ENCODE assay signal across 14 mouse cellular contexts in genomic region chr4:128906757-128907156, GRCm38 (mm10). TPM values are rescaled to one million over a fixed set of nuclear protein-coding genes. Genes with fewer than 3 reads are reported as not detected.
DNase-seq lines count a peak whose midpoint lies in the region; ATAC-seq lines count a peak whose summit lies in the region.
"Had no signal": no experiment of that assay in that cellular context is flagged by ENCODE, and none has a peak within 500 bp of the region (broad histone marks: within the 10 kb centered on the region; RNA-seq: fewer than 3 reads in every experiment).

No protein-coding gene starts in this region.

- H3K27ac ChIP-seq in kidney, embryonic 16.5 days (ENCODE audit: low read length), result peak overlapping the region; percentile 76
- H3K27ac ChIP-seq in hindbrain, embryonic 13.5 days, result peak overlapping the region; percentile 48
- H3K27ac ChIP-seq: layer of hippocampus, adult 2 months had no signal

- H3K4me2 ChIP-seq in kidney, embryonic 16.5 days (replicated peaks; ENCODE audit: low read depth, low read length), result no peak overlapping the region
- no peak overlapping the region for H3K4me2 ChIP-seq in hindbrain, embryonic 13.5 days

- peaks cover 35% of the 10 kb centered on the region for H3K4me1 ChIP-seq in kidney, embryonic 16.5 days (ENCODE audit: insufficient read depth, low read length)
- H3K4me1 ChIP-seq in hindbrain, embryonic 13.5 days (replicated peaks), result peaks cover 35% of the 10 kb centered on the region

- no peak overlapping the region for H3K9ac ChIP-seq in kidney, embryonic 16.5 days (replicated peaks; ENCODE audit: low read length)
- no peak overlapping the region for H3K9ac ChIP-seq in hindbrain, embryonic 13.5 days

- ATAC-seq in kidney, embryonic 16.5 days (ENCODE audit: low FRiP score, low TSS enrichment), result peak; percentile 66
- no peak for ATAC-seq in hindbrain, embryonic 13.5 days (ENCODE audit: low FRiP score)

- DNase-seq in cerebellum, postnatal 25 days, result peak; percentile 32 to 40
- DNase-seq in cerebellum, postnatal 4 days (ENCODE audit: low spot score in 2 of 2), result no peak
- DNase-seq in kidney, adult 11 months, result no peak
- peak; percentile 57 for DNase-seq in embryo, embryonic 10.5 days (ENCODE audit: low spot score)
- DNase-seq in adrenal gland, adult 2 months, result no peak
- DNase-seq in right cerebral cortex, adult 2 months (ENCODE audit: low spot score in 2 of 2), result no peak
- DNase-seq: adrenal gland, postnatal 10 days; heart, adult 11 months had no signal

- peaks cover 20% of the 10 kb centered on the region for H3K36me3 ChIP-seq in kidney, embryonic 16.5 days (ENCODE audit: insufficient read depth, low read length)
- H3K36me3 ChIP-seq in hindbrain, embryonic 13.5 days, result peaks cover 45% of the 10 kb centered on the region

- H3K27me3 ChIP-seq in kidney, embryonic 16.5 days (ENCODE audit: insufficient read depth, low read length), result no peaks in the 10 kb centered on the region
- 0 out of 2 replicates have a peak, but pooled peaks cover 4% of the 10 kb centered on the region for H3K27me3 ChIP-seq in hindbrain, embryonic 13.5 days

- no peaks in the 10 kb centered on the region for H3K9me3 ChIP-seq in kidney, embryonic 16.5 days (ENCODE audit: low read length)
- H3K9me3 ChIP-seq in hindbrain, embryonic 13.5 days, result no peaks in the 10 kb centered on the region

- H3K4me3 ChIP-seq in kidney, embryonic 16.5 days (ENCODE audit: low read length), result no peak overlapping the region
- no peak overlapping the region for H3K4me3 ChIP-seq in hindbrain, embryonic 13.5 days
- H3K4me3 ChIP-seq: erythroblast, embryonic 14.5 days; layer of hippocampus, adult 2 months had no signal

- 41% methylated on average over 8 of the region's 8 CpGs for WGBS in kidney, embryonic 16.5 days
- 47% methylated on average over 8 of the region's 8 CpGs for WGBS in hindbrain, embryonic 13.5 days

RNA-seq across cellular contexts. Expression of gene Trim62, which starts 23.4 kb away (rescaled TPM):
- polyA plus RNA-seq in kidney, embryonic 16.5 days (2015; fragmentation: Nextera tagmentation; extraction: Ambion mirVana), result 6.4 and 7.2 TPM in 2 replicates
- 19.2 and 20.0 TPM in 2 replicates for polyA plus RNA-seq in hindbrain, embryonic 13.5 days (2015; fragmentation: Nextera tagmentation; extraction: Ambion mirVana)
- total RNA-seq in adrenal gland, adult 2 months (2021), result 10 to 100 TPM in 1 of 2 experiments, 1 to 10 TPM in 1; 8.4 to 12.5 TPM
- 26.5 and 32.3 TPM in 2 replicates for polyA plus RNA-seq in adrenal gland, adult 2 months (2012; rRNA removed)
- polyA plus RNA-seq: erythroblast, embryonic 14.5 days had no signal

RNA-seq across cellular contexts. Expression of gene Azin2, which starts 55.5 kb away (rescaled TPM):
- 21.7 and 26.3 TPM in 2 replicates for polyA plus RNA-seq in kidney, embryonic 16.5 days (2015; fragmentation: Nextera tagmentation; extraction: Ambion mirVana)
- polyA plus RNA-seq in hindbrain, embryonic 13.5 days (2015; fragmentation: Nextera tagmentation; extraction: Ambion mirVana), result 18.4 and 19.9 TPM in 2 replicates
- total RNA-seq in adrenal gland, adult 2 months (2021), result 10 to 100 TPM; 36.2 to 55.1 TPM
- 39.0 and 45.9 TPM in 2 replicates for polyA plus RNA-seq in adrenal gland, adult 2 months (2012; rRNA removed)
- total RNA-seq: megakaryocyte-erythroid progenitor cell, adult 5-6 weeks; neutrophil, adult 5-6 weeks had no signal
- polyA plus RNA-seq: erythroblast, embryonic 14.5 days had no signal

Comparison
In these comparisons a context has a peak if more than half of its experiments do, and no peak if none do; other contexts are left out.
1. DNase-seq: peak in cerebellum, postnatal 25 days (2 of 2) and embryo, embryonic 10.5 days (single experiment); none in cerebellum, postnatal 4 days (0 of 2), kidney, adult 11 months (single experiment), adrenal gland, adult 2 months (single experiment) and right cerebral cortex, adult 2 months (0 of 2).